Comparison of ENCODE assay signal across 10 mouse cellular contexts in the genomic region with DNA sequence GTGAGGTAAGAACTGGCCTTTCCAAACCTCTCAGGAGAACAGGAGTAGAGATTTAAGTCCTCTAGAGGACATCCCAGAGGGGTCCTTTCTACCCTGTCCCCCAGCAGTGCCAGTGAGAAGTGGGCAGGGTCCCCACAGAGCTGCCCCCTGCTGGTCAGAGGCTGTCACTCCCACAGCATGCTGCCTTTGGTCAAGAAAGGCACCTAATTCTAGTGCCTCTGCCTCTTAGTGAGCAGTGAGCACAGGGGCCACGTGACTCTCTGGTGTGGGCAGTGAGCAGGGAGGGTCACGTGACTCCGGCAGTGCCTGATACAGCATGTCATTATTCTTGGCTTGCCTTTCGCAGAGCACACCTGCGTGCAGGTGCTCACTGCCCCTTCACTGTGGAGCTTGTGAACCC.
DNase-seq lines count a peak whose midpoint lies in the region; ATAC-seq lines count a peak whose summit lies in the region.
"Had no signal": no experiment of that assay in that cellular context is flagged by ENCODE, and none has a peak within 500 bp of the region (broad histone marks: within the 10 kb centered on the region; RNA-seq: fewer than 3 reads in every experiment).

No protein-coding gene starts in this region.

- no peaks in the 10 kb centered on the region for H3K4me1 ChIP-seq in heart, embryonic 12.5 days (replicated peaks)
- no peaks in the 10 kb centered on the region for H3K4me1 ChIP-seq in heart, embryonic 11.5 days (ENCODE audit: control insufficient read depth, insufficient read depth, low read length)
- no peaks in the 10 kb centered on the region for H3K4me1 ChIP-seq in stomach, embryonic 16.5 days (ENCODE audit: control insufficient read depth, insufficient read depth, low read length)

- H3K9ac ChIP-seq in heart, embryonic 12.5 days, result no peak overlapping the region
- no peak overlapping the region for H3K9ac ChIP-seq in heart, embryonic 11.5 days (ENCODE audit: low read depth, low read length)
- H3K9ac ChIP-seq in stomach, embryonic 16.5 days (ENCODE audit: low read length), result no peak overlapping the region
- H3K9ac ChIP-seq: heart, embryonic 15.5 days; neural tube, embryonic 12.5 days had no signal

- no peaks in the 10 kb centered on the region for H3K36me3 ChIP-seq in heart, embryonic 12.5 days
- H3K36me3 ChIP-seq in heart, embryonic 11.5 days (ENCODE audit: control insufficient read depth, insufficient read depth, low read length), result no peaks in the 10 kb centered on the region
- H3K36me3 ChIP-seq in stomach, embryonic 16.5 days (ENCODE audit: control insufficient read depth, insufficient read depth, low read length), result no peaks in the 10 kb centered on the region
- H3K36me3 ChIP-seq: heart, embryonic 15.5 days; neural tube, embryonic 12.5 days had no signal

- no peak overlapping the region for H3K4me3 ChIP-seq in heart, embryonic 12.5 days
- no peak overlapping the region for H3K4me3 ChIP-seq in heart, embryonic 11.5 days (ENCODE audit: low read depth, low read length)
- no peak overlapping the region for H3K4me3 ChIP-seq in stomach, embryonic 16.5 days (replicated peaks; ENCODE audit: low read length)
- H3K4me3 ChIP-seq: heart, embryonic 15.5 days; neural tube, embryonic 12.5 days had no signal

- peak; percentile 19 to 28 for DNase-seq in B cell, adult 2 months
- DNase-seq in embryo, embryonic 10 days (ENCODE audit: low spot score), result peak; percentile 42
- peak; percentile 48 to 71 for DNase-seq in kidney, postnatal 4 days
- DNase-seq in left cerebral cortex, adult 9 months (ENCODE audit: low spot score in 2 of 2), result no peak
- no peak for DNase-seq in layer of hippocampus, adult 8-10 months (ENCODE audit: low spot score in 2 of 2)

- no peak overlapping the region for H3K4me2 ChIP-seq in heart, embryonic 12.5 days
- H3K4me2 ChIP-seq in heart, embryonic 11.5 days, result no peak overlapping the region
- H3K4me2 ChIP-seq in stomach, embryonic 16.5 days (ENCODE audit: low read depth, low read length), result no peak overlapping the region
- H3K4me2 ChIP-seq: heart, embryonic 15.5 days; neural tube, embryonic 12.5 days had no signal

- H3K27ac ChIP-seq in heart, embryonic 12.5 days (ENCODE audit: poor library complexity, severe bottlenecking), result no peak overlapping the region
- no peak overlapping the region for H3K27ac ChIP-seq in heart, embryonic 11.5 days (ENCODE audit: low read depth, low read length)
- H3K27ac ChIP-seq in stomach, embryonic 16.5 days (ENCODE audit: low read length), result no peak overlapping the region
- H3K27ac ChIP-seq: heart, embryonic 15.5 days; neural tube, embryonic 12.5 days had no signal

- 0 out of 2 replicates have a peak, but pooled peaks have one; percentile 5 for ATAC-seq in heart, embryonic 12.5 days (ENCODE audit: insufficient number of reproducible peaks, low FRiP score)
- ATAC-seq in heart, embryonic 11.5 days (replicated peaks; ENCODE audit: insufficient number of reproducible peaks, low FRiP score, low TSS enrichment), result no peak
- ATAC-seq in stomach, embryonic 16.5 days (ENCODE audit: insufficient read depth, low FRiP score), result peak; percentile 65; the same call in 1 of the 2 replicates

- WGBS in heart, embryonic 12.5 days, result 47% methylated on average over 5 of the region's 5 CpGs
- WGBS in heart, embryonic 11.5 days (ENCODE audit: insufficient replicate concordance), result 45% methylated on average over 5 of the region's 5 CpGs
- 28% methylated on average over 5 of the region's 5 CpGs for WGBS in stomach, embryonic 16.5 days

- no peaks in the 10 kb centered on the region for H3K9me3 ChIP-seq in heart, embryonic 12.5 days (replicated peaks)
- H3K9me3 ChIP-seq in heart, embryonic 11.5 days (replicated peaks; ENCODE audit: control insufficient read depth, low read length), result no peaks in the 10 kb centered on the region
- no peaks in the 10 kb centered on the region for H3K9me3 ChIP-seq in stomach, embryonic 16.5 days (replicated peaks; ENCODE audit: control insufficient read depth, low read length)
- H3K9me3 ChIP-seq: heart, embryonic 15.5 days; neural tube, embryonic 12.5 days had no signal

- H3K27me3 ChIP-seq in heart, embryonic 12.5 days (replicated peaks), result peaks cover 7% of the 10 kb centered on the region; the same call in 1 of the 2 replicates
- peaks cover 9% of the 10 kb centered on the region for H3K27me3 ChIP-seq in heart, embryonic 11.5 days (ENCODE audit: control insufficient read depth, insufficient read depth, low read length)
- no peaks in the 10 kb centered on the region for H3K27me3 ChIP-seq in stomach, embryonic 16.5 days (ENCODE audit: control insufficient read depth, insufficient read depth, low read length)

Comparison
In these comparisons a context has a peak if more than half of its experiments do, and no peak if none do; other contexts are left out.
1. DNase-seq: peak in B cell, adult 2 months (2 of 2), embryo, embryonic 10 days (single experiment) and kidney, postnatal 4 days (2 of 2); none in left cerebral cortex, adult 9 months (0 of 2) and layer of hippocampus, adult 8-10 months (0 of 2).